Mouse (Mus musculus) testis, adult 2 months (tissue): ENCODE results near the gene Dnase1. TPM values are rescaled to one million over a fixed set of nuclear protein-coding genes. Genes with fewer than 3 reads are reported as not detected.
"Not testable (repeated sequence)": the region's sequence is repeated elsewhere in the genome, so short reads cannot be mapped to it uniquely, and the experiment has no call there.

Experiments
- H3K27ac ChIP-seq: fragments of 200-500 bp; 2 replicates; pipeline ENCODE4 v1.5.1; 2012; ENCODE audit warnings: low read depth, low read length; ENCODE audit not compliant: control insufficient read depth, insufficient read depth
- H3K27me3 ChIP-seq: fragments of 200-500 bp; 2 replicates; pipeline ENCODE4 v1.6.1; 2012; ENCODE audit warnings: mild to moderate bottlenecking, low read length, moderate library complexity; ENCODE audit not compliant: control insufficient read depth, insufficient read depth
- H3K36me3 ChIP-seq: fragments of 200-500 bp; 2 replicates; pipeline ENCODE4 v1.6.1; 2012; ENCODE audit warnings: mild to moderate bottlenecking, low read length; ENCODE audit not compliant: control insufficient read depth, insufficient read depth
- H3K4me1 ChIP-seq: fragments of 200-500 bp; 2 replicates; pipeline ENCODE4 v1.6.1; 2012; ENCODE audit warnings: low read length; ENCODE audit not compliant: control insufficient read depth, insufficient read depth
- H3K4me3 ChIP-seq: fragments of 200-500 bp; 2 replicates; pipeline ENCODE4 v1.5.1; 2012; ENCODE audit warnings: low read depth, mild to moderate bottlenecking, low read length, moderate library complexity, mixed read lengths; ENCODE audit not compliant: control insufficient read depth
- CTCF ChIP-seq: fragments of 200-500 bp; IDR thresholded peaks from 2 replicates; pipeline ENCODE4 v1.5.1; 2012; ENCODE audit warnings: low read depth, mild to moderate bottlenecking, inconsistent platforms, low read length, moderate library complexity; ENCODE audit not compliant: control insufficient read depth, insufficient read depth, insufficient replicate concordance
- POLR2A ChIP-seq: fragments of 200-500 bp; IDR thresholded peaks from 2 replicates; pipeline ENCODE4 v1.6.1; 2012; ENCODE audit warnings: low read depth, mild to moderate bottlenecking, inconsistent platforms, low read length, moderate library complexity; ENCODE audit not compliant: control insufficient read depth
- polyA plus RNA-seq: library from polyadenylated mRNA; depleted of rRNA; stranded (reverse); fragments of >200 nt; gene quantifications from 2 replicates; pipeline ENCODE4 v1.2.3, GENCODE M21; 2012; rRNA removed

Gene Dnase1
- 0.14 and 0.17 TPM in 2 replicates for polyA plus RNA-seq

DNA sequence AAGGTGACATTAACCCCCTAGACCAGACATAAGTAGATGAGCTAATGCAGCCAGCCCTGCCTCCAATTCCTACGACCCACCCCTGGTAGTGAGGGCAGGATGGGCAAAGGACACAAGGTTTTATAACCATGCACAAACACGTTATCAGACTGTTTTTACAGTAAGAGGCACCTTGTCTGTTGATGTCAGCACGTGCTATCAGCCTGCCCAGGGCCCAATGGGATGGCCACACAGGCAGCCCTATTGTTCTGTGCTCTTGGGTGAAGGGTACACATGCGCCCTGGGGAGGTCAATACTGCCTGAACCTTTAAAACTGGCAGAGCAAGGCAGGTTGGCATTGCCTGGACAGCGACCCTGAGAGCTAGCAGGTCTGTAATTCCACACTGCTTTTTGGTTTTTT lies at the start of gene Dnase1:
Dnase1 (plus strand) TSS at position 136 of the 400 bp plus-strand sequence.
- Histone ChIP-seq H3K27ac (no peak within 1 kb of the TSS), H3K4me3 (no peak within 1 kb of the TSS), H3K4me1 (no peaks in the 10 kb centered on the region), H3K36me3 (no peaks in the 10 kb centered on the region), H3K27me3 (no peaks in the 10 kb centered on the region)
- TF ChIP-seq POLR2A (no peak), CTCF (no peak)

DNA sequence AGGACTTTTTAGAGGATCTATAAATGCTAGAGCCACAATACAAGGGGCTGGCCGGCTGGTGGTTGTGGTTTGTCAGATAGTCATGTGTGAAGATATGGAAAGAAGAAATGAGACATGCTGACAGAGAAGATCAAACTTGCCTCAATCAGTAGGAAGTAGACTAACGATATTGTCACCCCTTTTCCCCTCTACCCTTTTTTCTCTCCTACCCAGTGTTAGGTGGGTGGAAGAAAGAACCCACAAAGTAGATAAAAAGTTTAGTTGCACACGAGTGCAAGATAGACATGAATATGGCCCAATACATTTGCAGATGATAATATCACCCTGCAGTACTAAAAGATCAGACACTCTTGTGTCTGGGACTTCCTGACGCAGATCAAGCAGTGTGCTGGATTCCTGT lies 48.3 kb upstream of the Dnase1 start:
- H3K27me3 ChIP-seq, result no peaks in the 10 kb centered on the region
- H3K4me1 ChIP-seq, result no peaks in the 10 kb centered on the region
- H3K4me3 ChIP-seq, result no peak overlapping the region
- TF ChIP-seq POLR2A (no peak), CTCF (no peak)
- peaks cover 5% of the 10 kb centered on the region for H3K36me3 ChIP-seq
- no peak overlapping the region for H3K27ac ChIP-seq

GRCm38 (mm10) chr16:4003489-4004398 lies 33.0 kb upstream of the Dnase1 start, which contains the start of gene Slx4:
Gene Slx4, minus strand, starts transcription at chr16:4003770.
- H3K27me3 ChIP-seq, result no peaks in the 10 kb centered on the region
- H3K36me3 ChIP-seq, result peaks cover 2% of the 10 kb centered on the region
- 0 out of 2 replicates have a peak, but pooled peaks cover 2% of the 10 kb centered on the region for H3K4me1 ChIP-seq
- TF ChIP-seq CTCF (no peak; the same call in 1 of the 2 replicates), POLR2A (peak; percentile 96)
- peak within 1 kb of the TSS; percentile 93 for H3K27ac ChIP-seq
- peak within 1 kb of the TSS; percentile 94 for H3K4me3 ChIP-seq

GRCm38 (mm10) chr16:4012882-4013570 lies 23.7 kb upstream of the Dnase1 start:
- H3K4me1 ChIP-seq, result no peaks in the 10 kb centered on the region
- H3K27me3 ChIP-seq, result no peaks in the 10 kb centered on the region
- H3K36me3 ChIP-seq, result no peaks in the 10 kb centered on the region
- H3K27ac ChIP-seq, result no peak overlapping the region
- TF ChIP-seq POLR2A (no peak), CTCF (no peak)
- H3K4me3 ChIP-seq, result no peak overlapping the region

DNA sequence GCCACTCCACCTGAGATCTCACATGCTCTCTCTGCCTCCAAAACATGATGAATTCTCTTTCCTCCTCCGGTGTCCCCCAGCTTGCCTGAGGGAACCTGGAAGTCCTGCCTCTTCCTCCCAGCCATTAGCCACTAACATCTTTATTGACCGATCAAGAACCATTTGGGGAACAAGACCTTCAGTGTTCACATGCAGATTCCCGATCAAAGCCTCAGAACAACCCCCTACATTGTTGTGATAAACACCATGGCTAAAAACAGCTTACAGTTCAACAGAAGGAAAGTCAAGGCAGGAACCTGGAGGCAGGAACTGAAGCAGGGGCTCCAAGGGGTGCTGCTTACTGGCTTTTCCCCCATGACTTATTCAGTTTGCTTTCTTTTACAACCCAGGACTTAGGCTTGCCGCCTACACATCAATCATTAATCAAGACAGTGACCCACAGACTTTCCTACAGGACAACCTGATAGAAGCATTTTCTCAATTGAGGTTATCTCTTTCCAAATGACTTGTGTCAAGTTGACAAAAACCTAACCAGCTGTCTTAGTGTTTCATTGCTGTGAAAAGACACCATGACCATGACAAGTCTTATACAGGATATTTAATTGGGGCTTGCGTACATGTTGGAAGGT lies 22.6 kb upstream of the Dnase1 start:
- no peak overlapping the region for H3K27ac ChIP-seq
- no peak overlapping the region for H3K4me3 ChIP-seq
- TF ChIP-seq CTCF (no peak), POLR2A (no peak)
- H3K4me1 ChIP-seq, result no peaks in the 10 kb centered on the region
- no peaks in the 10 kb centered on the region for H3K36me3 ChIP-seq
- H3K27me3 ChIP-seq, result no peaks in the 10 kb centered on the region

- not testable (repeated sequence) for H3K4me3 ChIP-seq, H3K27ac ChIP-seq, H3K4me1 ChIP-seq, H3K36me3 ChIP-seq, H3K27me3 ChIP-seq
Measured at GRCm38 (mm10) chr16:4016786-4017185, 20.0 kb upstream of the Dnase1 start.

GRCm38 (mm10) chr16:4017466-4017865 lies 19.3 kb upstream of the Dnase1 start:
- not testable (repeated sequence) for H3K27ac ChIP-seq, H3K4me3 ChIP-seq, H3K36me3 ChIP-seq, H3K27me3 ChIP-seq, H3K4me1 ChIP-seq
